Mouse (Mus musculus) skeletal muscle tissue, adult 2 months (tissue): ENCODE results near the gene Rhot2.
"Not testable (repeated sequence)": the region's sequence is repeated elsewhere in the genome, so short reads cannot be mapped to it uniquely, and the experiment has no call there.

Experiments
- DNase-seq: peaks from one replicate; pipeline ENCODE4 v3.0.0-alpha.2; 2012; ENCODE audit warnings: low read depth, low spot score

Gene Rhot2

GRCm38 (mm10) chr17:25874721-25875170 is 30.1 kb upstream of the Rhot2 start, which contains the start of gene Mettl26:
Gene Mettl26, plus strand, starts transcription at chr17:25875074.
- DNase-seq = peak; percentile 91

DNA sequence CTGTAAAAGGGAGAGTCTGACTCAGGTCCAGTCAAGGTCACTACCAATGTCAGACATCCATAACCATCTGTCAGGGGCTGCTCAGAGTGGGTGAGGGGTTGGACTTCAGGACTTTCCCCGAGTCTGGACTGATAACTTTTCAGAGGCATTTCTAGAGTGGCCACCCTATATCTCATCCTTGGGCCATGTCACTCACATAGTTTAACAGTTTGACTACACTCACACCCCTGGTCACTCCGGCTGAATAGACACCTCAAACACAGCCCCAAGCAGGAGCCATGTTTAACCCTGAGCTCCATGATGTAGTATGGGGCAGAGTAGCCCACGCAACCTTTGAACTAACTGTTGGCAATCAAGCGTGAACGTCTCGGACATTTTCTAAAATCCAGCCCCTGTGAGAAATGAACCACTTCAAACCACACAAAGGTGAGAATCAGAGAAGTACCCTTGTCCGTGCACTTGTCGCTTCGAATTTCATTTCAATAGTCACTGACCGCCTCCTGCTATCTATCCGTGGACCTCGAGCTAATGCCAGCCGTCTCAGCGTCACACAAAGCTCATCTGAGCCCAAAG is 29.6 kb upstream of the Rhot2 start:
- DNase-seq = no peak

GRCm38 (mm10) chr17:25873405-25874147 is 28.9 kb upstream of the Rhot2 start:
- no peak for DNase-seq

DNA sequence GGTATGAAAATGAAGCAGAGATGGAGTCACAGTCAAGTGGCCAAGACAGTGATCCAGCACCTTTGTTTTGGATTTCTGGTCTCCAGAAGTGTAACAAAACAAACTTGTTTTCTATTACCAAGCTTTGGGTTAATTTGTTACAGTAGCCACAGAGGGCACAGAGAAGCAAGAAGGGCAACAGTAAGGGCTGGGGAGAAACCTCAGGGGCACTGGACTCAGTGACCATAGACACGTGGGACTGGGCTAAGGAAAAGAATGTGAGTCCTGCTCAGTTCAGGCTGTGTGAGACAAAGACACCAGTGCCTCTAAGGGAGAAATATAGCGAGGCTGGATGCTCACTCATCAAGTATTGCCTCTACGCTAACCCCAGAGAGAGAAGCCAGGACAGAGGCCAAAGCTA is 28.0 kb upstream of the Rhot2 start:
- DNase-seq = no peak

DNA sequence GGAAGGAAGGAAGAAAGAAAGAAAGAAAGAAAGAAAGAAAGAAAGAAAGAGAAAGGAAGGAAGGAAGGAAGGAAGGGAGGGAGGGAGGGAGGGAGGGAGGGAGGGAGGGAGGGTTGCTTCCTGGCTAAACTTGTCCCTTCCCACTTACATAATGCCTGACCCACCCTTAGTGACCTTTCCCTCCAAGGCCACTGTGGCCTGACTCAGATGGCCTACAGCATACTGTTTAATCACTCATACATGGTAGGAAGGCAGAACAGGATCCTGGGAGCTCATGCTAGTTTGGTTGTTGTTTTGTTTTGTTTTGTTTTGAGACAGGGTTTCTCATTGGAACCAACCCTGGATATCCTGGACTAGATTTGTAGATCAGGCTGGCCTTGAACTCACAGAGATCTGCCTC is 26.9 kb upstream of the Rhot2 start:
- not testable (repeated sequence) for DNase-seq

DNA sequence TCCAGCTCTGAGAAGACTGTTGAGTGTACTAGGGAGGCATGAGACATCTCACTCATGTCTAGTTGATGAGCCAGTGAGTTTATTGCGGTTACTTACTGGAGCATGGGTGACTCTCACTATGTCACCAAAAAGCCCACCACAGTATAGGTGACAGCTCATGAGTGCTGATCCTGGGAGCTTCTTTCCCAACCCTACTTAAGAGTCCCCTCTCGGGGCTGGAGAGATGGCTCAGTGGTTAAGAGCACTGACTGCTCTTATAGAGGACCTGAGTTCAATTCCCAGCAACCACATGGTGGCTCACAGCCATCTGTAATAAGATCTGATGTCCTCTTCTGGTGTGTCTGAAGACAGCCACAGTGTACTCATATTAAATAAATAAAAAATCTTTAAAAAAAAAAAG is 25.3 kb upstream of the Rhot2 start:
- no peak for DNase-seq

DNA sequence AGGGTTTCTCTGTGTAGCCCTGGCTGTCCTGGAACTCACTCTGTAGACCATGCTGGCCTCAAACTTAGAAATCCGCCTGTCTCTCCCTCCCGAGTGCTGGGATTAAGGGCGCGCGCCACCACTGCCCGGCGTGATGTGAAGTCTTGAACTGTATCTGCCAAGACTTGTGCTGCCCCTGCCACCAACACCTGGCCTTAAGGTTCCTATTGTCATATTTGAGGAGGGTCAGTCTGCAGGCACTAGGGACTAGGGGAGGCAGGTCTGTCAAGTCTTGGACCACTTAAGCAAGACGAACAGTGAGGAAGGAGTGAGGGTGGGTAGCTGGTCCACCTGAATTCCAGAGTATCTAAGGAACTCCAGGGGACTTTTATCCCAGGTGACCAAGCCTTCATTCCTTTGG is 24.8 kb upstream of the Rhot2 start:
- DNase-seq = no peak

DNA sequence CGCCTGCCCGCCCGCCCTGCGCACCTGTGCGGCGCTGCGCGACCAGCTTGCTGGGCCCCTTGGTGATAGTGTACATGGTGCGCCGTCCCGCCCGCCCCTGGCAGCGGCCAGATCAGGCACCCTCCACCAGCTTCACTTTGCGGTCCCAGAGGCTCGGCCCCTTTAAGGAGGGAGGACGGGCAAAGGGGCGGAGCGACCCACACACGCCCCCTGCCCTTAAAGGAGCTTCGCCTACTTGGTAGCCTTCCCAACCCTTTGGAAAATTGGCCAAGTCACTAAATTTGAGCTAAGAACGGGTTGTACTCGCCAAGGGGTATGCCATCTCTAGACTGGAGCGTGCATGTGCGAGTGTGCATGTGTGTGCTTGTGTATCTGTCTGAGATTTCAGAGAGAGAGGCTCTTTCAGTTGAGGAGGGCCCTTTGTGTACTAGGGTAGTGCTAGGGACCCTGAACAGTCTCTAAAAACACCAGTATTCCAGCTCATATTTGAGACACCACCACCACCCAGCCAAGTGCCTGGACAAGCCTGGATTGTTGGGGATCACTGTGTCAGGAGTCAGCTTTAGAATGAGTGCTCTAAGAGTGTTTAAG is 24.0 kb upstream of the Rhot2 start, which contains the start of gene Mcrip2:
Gene Mcrip2 (minus strand): TSS at position 164 of the 591 bp plus-strand sequence.
- peak; percentile 89 for DNase-seq

DNA sequence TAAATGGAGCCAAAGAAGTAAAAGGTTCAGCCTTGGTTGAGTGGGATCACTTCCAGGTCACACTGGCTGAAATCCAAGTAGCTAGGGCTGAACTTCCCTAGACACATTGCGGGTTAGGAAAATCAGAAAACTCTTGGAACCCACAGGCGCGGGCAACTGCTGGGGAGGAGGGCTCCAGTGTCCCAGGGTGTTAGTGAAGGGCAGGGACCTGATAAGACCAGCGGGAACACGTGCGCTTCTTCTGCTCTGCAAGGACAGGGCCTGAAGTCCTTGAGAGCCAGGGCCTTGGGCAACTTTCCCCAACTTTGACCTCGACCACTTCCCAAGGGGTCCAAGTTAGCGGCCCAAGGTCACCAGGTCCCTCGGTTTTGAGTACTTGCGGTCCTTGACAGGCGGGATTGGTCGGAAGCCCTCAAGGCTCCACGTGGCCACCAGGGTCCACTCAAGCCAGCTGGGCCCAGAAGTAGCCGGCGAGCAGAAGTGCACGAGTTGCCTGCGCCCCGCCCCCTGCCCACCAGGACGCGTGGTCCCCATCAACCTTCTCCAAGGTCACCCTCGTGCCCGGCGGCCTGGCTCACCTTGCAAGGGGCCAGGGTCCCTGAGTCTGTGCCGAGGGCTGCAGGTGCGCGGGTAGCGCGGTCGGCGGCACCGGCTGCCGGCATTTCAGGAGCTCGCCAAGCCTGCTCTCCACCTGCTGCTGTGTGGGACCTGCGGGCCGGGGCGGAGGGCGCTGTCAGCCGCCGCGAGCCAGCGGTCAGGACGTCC is 23.4 kb upstream of the Rhot2 start:
- DNase-seq = peak; percentile 62

DNA sequence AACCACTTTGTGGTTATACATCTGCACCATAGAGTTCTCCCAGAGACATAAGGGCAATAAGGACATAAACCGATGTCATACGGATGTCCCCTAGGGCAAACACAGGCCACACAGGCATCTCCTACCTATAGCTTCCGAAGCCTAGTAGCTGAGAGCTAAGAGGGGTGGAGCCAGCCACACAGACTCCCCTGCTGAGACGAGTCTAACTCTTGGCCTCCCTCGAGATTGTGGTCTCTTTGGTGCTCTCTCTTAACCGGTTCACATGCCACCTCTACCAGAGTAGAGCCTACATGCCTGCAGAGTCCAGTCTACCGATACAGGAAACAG is 22.8 kb upstream of the Rhot2 start:
- no peak for DNase-seq

DNA sequence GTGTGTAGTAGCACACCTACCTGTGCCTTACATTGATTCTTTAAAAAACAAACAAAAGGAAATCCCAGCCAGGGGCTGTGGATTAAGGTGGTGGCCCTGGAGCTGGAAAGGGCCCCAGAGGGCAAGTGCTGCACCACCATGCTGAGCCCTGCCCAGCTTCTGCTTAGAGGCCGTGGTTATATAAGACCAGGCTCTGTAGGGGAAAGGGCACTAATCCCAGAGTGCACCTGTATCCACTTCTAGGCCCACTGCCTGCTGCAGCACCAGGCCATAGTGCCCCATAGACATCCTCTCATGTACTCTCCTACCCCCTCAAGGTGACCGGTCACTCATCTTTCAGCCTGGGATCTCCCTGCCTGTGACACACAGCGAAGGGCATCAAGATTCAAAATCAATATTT is 21.5 kb upstream of the Rhot2 start:
- peak; percentile 58 for DNase-seq

GRCm38 (mm10) chr17:25865288-25865687 is 20.6 kb upstream of the Rhot2 start:
- DNase-seq = no peak

DNA sequence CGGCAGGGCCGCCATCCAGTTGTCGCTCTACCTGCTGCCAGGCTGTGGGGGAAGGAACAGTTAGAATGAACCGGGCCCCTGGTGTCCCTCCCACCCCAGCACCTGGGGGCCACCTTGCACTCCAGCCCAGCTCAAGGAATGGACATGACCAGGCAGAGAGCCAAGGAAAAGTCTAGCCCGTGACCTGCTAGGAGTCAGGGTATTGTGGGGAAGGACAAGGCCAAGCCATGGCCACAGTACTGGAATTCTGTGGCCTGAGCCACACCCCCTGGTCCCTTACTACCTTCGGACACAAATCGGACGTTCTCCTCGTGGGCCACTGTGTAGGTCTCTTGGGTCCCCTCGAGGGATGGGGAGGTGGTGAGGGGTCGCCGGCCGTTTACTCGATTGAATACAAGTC is 19.7 kb upstream of the Rhot2 start:
- DNase-seq = no peak

DNA sequence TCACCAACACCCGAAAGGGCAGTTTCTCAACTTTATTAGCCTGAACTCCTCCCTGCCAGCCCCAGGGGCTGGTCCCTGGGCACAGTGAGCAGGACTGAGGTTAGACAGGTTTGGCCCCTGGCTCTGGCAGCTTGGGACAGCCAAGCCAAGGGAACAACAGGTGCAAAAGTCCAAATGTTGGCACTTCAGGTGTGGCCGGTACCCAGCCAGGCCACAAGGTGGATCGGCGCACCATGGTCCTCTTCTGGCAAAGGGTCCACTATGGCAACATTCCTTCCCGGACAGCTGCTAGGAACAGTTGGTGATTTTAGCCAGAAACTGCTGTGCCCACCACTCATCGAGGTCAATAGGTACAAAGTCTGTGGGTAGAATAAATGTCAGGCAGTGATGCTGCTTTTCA is 19.0 kb upstream of the Rhot2 start:
- no peak for DNase-seq

DNA sequence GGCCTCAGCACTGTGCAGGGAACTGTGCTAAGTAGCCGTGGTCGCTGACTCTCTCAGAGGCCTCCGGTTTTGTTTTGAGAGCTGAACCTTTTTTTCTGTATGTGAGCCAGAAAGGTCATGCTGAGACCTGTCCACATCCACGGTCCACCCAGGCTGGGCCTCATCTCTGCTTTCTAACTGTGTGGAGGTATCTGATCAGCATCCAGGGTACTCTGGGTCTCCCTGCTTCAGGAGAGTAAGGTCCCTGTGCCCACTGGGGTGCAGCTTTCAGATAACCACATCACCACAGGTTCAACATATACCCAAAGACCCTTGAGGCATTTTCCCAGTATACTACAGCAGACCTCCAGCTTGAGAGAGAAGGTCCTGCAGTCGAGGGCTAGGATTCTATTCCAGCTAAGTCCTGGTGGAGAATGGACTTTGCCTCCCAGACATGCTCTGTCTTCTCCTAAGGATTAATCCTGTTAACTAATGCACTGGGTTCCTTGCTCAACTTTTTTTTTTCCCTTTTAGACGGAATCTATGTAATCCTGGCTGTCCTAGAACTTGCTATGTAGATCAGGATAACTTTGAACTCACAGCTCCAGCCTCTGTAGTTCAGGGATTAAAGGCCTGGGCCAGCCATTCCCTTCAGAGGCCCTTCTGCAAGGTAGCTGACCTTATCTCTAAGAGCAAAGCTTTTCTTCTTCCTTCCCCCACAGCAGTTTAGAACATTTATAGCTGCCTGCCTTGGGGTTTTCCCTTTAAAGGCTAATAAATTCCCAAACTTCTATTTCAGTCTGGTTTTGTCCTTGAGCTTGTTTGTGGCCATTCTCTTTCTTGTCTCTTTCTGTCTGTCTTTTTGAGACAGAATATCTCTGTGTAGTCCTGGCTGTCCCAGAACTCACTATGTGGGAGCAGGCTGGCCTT is 17.3 kb upstream of the Rhot2 start:
- no peak for DNase-seq

- DNase-seq = peak; percentile 88
Measured at GRCm38 (mm10) chr17:25860832-25861703, 16.4 kb upstream of the Rhot2 start, which contains the start of gene Wdr90. Gene Wdr90, minus strand, starts transcription at chr17:25861501.

DNA sequence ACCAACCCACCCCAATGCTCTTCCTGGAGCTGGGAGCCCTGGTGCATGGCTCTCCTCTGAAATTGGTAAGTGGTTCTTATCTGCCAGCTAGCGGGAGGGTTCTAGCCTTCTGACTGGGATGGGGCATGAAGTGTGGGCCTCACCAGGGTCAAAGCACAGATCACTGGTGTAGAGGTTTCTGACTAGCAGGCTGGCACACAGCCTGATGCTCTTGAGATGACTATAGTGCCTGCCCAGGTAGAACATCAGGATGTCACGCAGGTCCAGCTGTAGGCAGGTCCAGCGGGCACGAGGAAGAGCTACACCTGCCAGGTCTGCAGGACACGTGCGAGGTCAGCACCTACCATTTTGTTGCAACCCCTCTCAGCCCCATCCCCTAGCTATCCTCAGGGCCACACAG is 15.6 kb upstream of the Rhot2 start:
- no peak for DNase-seq

DNA sequence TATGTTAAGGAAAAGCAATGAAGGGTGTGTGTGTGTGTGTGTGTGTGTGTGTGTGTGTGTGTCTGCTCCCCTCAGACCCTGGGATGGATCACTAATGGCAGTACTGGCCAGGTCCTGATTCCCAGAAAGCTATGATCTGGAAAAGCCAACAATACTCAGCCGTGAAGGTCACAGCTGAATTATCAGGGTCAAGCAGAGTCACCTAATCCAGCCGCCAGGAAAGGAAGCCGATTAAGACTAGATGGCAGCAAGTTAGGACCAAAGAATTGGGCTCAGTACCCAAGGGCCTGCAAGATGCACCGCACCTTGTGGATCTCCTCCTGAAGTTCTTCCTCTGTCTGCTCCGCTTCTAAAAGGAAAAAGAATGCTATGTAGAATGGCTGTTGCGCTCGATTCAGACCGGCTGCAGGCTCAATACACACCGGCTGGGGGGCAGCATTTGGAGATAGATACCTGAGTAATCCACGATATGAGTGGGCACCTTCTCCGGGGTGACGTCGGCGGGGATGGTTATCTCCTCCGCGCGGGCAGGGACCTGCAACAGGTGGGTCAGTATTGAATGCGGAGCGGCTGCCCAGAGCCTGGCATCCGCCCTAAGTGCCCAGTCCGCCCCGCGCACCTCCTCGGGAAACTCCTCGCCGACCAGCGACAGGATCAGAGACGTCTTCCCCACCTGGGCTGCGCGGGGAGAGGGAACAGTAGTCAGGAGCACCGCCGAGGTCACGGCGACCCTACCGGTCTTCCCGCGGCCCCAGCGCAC is 835 bp downstream of the Rhot2 start:
- no peak for DNase-seq

GRCm38 (mm10) chr17:25843122-25843521 is 1.5 kb downstream of the Rhot2 start:
- DNase-seq = no peak
